Mouse (Mus musculus) stomach, embryonic 14.5 days (tissue): ENCODE data around the gene Mycn. TPM values are rescaled to one million over a fixed set of nuclear protein-coding genes. Genes with fewer than 3 reads are reported as not detected.
A peak's percentile ranks its signal among the peaks of the same experiment; 100 is the strongest.

ENCODE experiments used
- ATAC-seq: fragments of 200-750 bp; cut with Nextera tagmentation; 2 replicates; pipeline ENCODE4 v1.8.0; 2017; ENCODE audit warnings: low read depth, moderate TSS enrichment; ENCODE audit not compliant: insufficient number of reproducible peaks, insufficient read depth, low FRiP score
- H3K27ac ChIP-seq: fragments of 300-500 bp; sonication (generic); 2 replicates; pipeline ENCODE4 v1.5.1; 2014; ENCODE audit warnings: mild to moderate bottlenecking, low read length, moderate library complexity, mixed read lengths
- H3K27me3 ChIP-seq: fragments of 300-500 bp; sonication (generic); 2 replicates; pipeline ENCODE4 v1.6.1; 2014; ENCODE audit warnings: low read length, control low read depth, mixed read lengths; ENCODE audit not compliant: control insufficient read depth, insufficient read depth
- H3K36me3 ChIP-seq: fragments of 300-500 bp; sonication (generic); 2 replicates; pipeline ENCODE4 v1.6.1; 2014; ENCODE audit warnings: mild to moderate bottlenecking, control low read depth, low read length, moderate library complexity, mixed read lengths; ENCODE audit not compliant: control insufficient read depth, insufficient read depth
- H3K4me1 ChIP-seq: fragments of 300-500 bp; sonication (generic); 2 replicates; pipeline ENCODE4 v1.6.1; 2014; ENCODE audit warnings: low read length, control low read depth, mixed read lengths; ENCODE audit not compliant: control insufficient read depth, insufficient read depth
- H3K4me2 ChIP-seq: fragments of 300-500 bp; sonication (generic); replicated peaks from 2 replicates; pipeline ENCODE4 v1.6.1; 2014; ENCODE audit warnings: low read depth, low read length, control low read depth
- H3K4me3 ChIP-seq: fragments of 300-500 bp; sonication (generic); 2 replicates; pipeline ENCODE4 v1.5.1; 2014; ENCODE audit warnings: low read depth, low read length, control low read depth
- H3K9ac ChIP-seq: fragments of 300-500 bp; sonication (generic); replicated peaks from 2 replicates; pipeline ENCODE4 v1.6.1; 2014; ENCODE audit warnings: low read depth, mild to moderate bottlenecking, control low read depth, low read length, moderate library complexity, mixed read lengths
- H3K9me3 ChIP-seq: fragments of 300-500 bp; sonication (generic); 2 replicates; pipeline ENCODE4 v1.6.1; 2016; ENCODE audit warnings: low read depth, low read length, control low read depth; ENCODE audit not compliant: control insufficient read depth
- WGBS: fragments of 180-500 bp; shearing (Covaris S2); extraction: QIAGEN DNeasy Blood & Tissue Kit; methylation state at CpG from one replicate; pipeline ENCODE4 v1.1.7; 2014; 5-methylcytosine and 5-hydroxymethylcytosine counted together
- polyA plus RNA-seq: library from polyadenylated mRNA; unstranded; fragments of >200 nt; fragmentation: Nextera tagmentation; extraction: Ambion mirVana; gene quantifications from 2 replicates; pipeline ENCODE4 v1.2.1, GENCODE M21; 2014

Gene Mycn
- polyA plus RNA-seq, 1 experiment from 2014 or later: 47.6 TPM

DNA sequence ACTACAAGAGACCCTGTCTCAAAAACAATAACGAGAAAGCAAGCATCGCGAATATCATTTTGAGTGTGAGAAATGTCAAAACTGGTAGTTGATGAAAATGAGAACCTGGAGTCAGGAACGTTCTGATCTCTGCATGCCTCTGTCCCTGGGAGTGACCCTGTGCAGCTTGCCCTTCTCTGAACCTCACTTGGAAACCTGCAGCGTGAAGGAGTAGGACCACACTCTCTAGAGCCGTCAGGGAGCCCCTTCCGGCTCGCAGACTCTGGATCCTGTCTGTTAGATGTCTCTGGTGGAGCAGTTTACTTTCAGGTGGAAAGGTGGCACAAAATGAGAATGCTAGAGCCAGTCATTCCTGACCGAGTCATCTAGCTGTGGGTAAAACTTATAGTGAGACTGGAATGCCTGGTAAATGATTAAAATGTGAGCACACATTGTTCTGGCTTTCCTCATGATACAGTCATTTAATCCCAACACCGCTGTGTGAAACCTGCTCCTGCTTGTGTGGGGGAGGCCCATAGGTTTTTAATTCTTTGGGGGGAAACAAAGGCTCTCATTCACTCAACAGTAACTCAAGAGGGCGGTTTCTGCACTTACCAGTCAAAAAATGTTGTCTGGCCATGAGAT, 31.2 kb downstream of the Mycn start:
- no peaks in the 10 kb centered on the region for H3K27me3 ChIP-seq
- no peaks in the 10 kb centered on the region for H3K9me3 ChIP-seq
- H3K36me3 ChIP-seq: no peaks in the 10 kb centered on the region
- peak; percentile 53; the same call in 1 of the 2 replicates for ATAC-seq
- no peak overlapping the region for H3K4me3 ChIP-seq
- 0 out of 2 replicates have a peak, but pooled peaks cover 6% of the 10 kb centered on the region for H3K4me1 ChIP-seq
- WGBS: 67% methylated on average over 11 of the region's 11 CpGs
- H3K4me2 ChIP-seq: no peak overlapping the region
- H3K27ac ChIP-seq: peak overlapping the region; percentile 30; the same call in 1 of the 2 replicates
- H3K9ac ChIP-seq: no peak overlapping the region

DNA sequence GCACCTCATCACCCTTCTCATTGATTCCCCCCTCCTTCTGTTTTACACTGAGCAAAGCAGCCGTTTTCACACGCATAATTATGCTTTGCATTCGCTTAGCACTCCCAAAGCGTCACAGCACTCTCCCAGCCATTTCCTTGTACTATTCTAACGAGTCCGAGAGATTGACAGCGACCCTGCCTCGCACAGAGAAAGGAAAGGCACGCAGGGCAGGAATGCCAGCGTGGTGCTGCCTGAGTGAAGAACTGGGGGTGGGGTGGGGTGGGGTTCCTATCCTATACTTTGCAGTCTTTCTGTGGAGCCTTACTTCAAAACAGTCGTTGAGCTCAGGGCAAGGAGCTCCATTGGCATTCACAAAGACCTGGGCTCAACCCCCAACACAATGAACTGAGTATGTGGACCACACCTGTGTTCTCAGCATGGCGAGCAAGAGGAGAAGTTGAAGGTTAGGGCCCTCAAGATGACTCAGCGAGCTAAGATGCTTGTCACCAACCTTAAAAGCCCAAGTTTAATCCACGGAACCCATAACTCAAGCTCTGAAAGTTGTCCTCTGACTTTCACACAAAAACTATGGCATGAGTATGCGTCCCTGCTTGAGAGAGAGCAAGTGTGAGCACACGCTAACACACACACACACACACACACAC, 32.0 kb downstream of the Mycn start:
- 54% methylated on average over 16 of the region's 16 CpGs for WGBS
- H3K4me2 ChIP-seq: no peak overlapping the region
- H3K27ac ChIP-seq: no peak overlapping the region

DNA sequence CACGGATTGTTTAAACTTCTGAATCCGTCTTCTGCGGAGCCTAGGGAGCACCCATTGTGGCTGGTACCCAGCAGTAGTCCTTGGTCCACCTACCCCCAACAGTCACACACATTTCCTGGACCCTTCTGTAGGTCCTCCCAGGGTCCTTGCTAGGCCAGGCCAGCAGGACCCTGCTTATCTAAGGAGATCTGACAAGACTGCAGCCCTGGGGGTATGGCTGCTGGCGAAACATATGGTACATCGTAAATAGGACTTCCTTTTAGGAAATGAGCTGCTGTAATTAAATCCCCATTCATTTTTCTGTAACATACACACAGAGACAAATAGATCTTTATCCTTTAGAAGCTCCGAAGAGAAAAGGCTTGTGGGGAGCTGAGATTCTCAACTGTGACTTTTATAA, 34.9 kb downstream of the Mycn start:
- Histone ChIP-seq H3K36me3 (no peaks in the 10 kb centered on the region), H3K9me3 (no peaks in the 10 kb centered on the region), H3K27me3 (no peaks in the 10 kb centered on the region), H3K9ac (no peak overlapping the region), H3K4me3 (no peak overlapping the region), H3K4me1 (peaks cover 21% of the 10 kb centered on the region), H3K27ac (no peak overlapping the region), H3K4me2 (no peak overlapping the region)
- 25% methylated on average over 6 of the region's 6 CpGs for WGBS
- no peak for ATAC-seq

More for the DNA sequence above, 32.0 kb downstream of the Mycn start:
- Histone ChIP-seq H3K4me1 (peaks cover 13% of the 10 kb centered on the region), H3K4me3 (no peak overlapping the region), H3K27me3 (no peaks in the 10 kb centered on the region), H3K9me3 (no peaks in the 10 kb centered on the region), H3K36me3 (no peaks in the 10 kb centered on the region), H3K9ac (no peak overlapping the region)
- no peak for ATAC-seq

DNA sequence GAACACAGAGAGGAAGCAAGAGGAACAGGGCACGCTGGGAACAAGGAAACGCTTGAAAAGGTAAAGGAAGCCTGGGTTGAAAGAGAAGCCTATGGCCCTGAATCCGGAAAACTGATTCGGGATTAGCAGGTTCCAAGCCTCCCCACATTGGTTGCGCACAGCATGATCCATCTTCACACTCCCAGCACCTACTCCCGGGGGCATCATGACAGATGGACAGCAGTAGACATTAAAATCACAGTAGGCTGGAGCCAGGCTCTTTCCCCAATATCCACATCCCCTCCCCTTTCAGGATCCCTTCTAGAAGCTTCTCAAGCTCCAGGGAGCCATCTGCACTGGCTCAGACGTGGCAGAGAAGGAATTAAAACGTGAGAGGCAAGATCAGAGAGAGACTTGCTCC, 35.4 kb downstream of the Mycn start:
- H3K27ac ChIP-seq: no peak overlapping the region
- WGBS: 51% methylated on average over 8 of the region's 8 CpGs
- H3K4me3 ChIP-seq: no peak overlapping the region
- H3K9ac ChIP-seq: no peak overlapping the region
- no peaks in the 10 kb centered on the region for H3K27me3 ChIP-seq
- H3K4me1 ChIP-seq: peaks cover 21% of the 10 kb centered on the region
- no peak for ATAC-seq
- H3K36me3 ChIP-seq: no peaks in the 10 kb centered on the region
- H3K9me3 ChIP-seq: no peaks in the 10 kb centered on the region
- no peak overlapping the region for H3K4me2 ChIP-seq

DNA sequence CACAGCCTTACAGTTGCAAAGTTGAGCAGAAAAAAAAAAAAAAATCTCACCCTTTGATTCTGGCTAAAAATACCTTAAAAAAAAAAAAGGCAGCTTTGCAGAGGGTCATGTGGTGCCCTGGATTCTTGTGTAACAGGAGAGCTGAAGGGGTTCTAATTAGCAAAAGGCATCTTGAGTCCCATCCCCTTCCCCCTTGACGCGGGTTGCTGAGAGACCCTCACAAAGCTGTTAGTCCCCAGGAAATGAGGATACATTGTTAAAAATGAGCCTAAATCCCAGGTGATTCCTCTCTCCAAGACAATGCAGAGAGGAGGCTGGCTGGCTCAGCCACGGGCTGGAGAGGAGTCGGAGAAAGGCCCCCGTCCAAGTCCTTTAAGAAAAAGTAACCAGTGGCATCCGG, 36.6 kb downstream of the Mycn start:
- ATAC-seq: no peak
- 57% methylated on average over 6 of the region's 6 CpGs for WGBS
- Histone ChIP-seq H3K27me3 (no peaks in the 10 kb centered on the region), H3K4me1 (peaks cover 21% of the 10 kb centered on the region), H3K9ac (no peak overlapping the region), H3K4me2 (peak overlapping the region; percentile 39), H3K36me3 (no peaks in the 10 kb centered on the region), H3K4me3 (no peak overlapping the region), H3K9me3 (no peaks in the 10 kb centered on the region), H3K27ac (no peak overlapping the region)

DNA sequence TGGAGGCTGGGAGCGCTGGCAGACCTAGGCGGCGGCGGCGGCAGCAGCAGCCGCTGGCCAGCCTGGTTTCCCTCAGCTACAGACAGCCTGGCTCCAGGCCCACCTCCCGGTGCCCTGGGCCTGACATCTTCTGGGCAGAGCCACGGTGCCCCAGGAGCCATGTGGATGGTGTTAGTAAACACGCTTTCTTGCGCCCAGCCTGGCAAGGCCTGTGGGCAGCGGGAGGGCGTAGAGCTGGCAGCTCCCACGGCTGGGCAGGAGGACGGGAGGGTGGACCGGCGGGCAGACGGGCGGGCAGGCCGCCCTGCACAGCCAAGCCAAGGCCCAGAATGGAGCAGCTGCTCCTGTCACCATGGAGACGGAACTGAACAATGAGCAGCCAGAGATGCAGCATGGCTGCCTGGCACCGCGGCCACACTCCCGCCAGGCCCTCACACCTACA, 37.2 kb downstream of the Mycn start:
- H3K4me2 ChIP-seq: peak overlapping the region; percentile 39
- H3K9ac ChIP-seq: no peak overlapping the region
- H3K9me3 ChIP-seq: no peaks in the 10 kb centered on the region
- H3K4me1 ChIP-seq: peaks cover 21% of the 10 kb centered on the region
- H3K27me3 ChIP-seq: no peaks in the 10 kb centered on the region
- H3K27ac ChIP-seq: peak overlapping the region; percentile 1; the same call in 1 of the 2 replicates
- 13% methylated on average over 23 of the region's 23 CpGs for WGBS
- peak; percentile 84 for ATAC-seq
- 0 out of 2 replicates have a peak overlapping the region, but pooled peaks have one; percentile 5 for H3K4me3 ChIP-seq
- no peaks in the 10 kb centered on the region for H3K36me3 ChIP-seq

DNA sequence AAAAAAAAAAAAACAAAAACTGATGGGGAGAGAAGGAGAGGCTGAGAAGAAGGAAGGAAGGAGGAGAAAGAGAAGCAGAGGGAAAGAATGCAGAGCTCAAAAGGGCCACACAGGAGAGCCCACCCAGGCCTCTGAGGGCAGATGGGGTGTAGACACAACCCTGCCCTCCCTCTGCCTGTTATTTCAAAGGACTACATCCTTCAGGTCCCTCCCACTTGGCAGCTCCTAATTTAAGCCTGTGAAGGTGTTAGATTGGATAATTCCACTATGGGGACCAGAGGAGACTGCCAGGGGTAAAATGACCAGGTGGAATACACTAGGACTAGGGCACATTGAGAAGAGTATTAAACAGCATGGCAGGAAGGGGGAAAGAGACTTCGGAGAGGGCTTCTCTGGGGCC, 37.6 kb downstream of the Mycn start:
- no peaks in the 10 kb centered on the region for H3K27me3 ChIP-seq
- no peak overlapping the region for H3K9ac ChIP-seq
- no peaks in the 10 kb centered on the region for H3K36me3 ChIP-seq
- H3K9me3 ChIP-seq: no peaks in the 10 kb centered on the region
- no peak overlapping the region for H3K4me3 ChIP-seq
- 43% methylated on average over 1 of the region's 1 CpGs for WGBS
- H3K4me1 ChIP-seq: peaks cover 21% of the 10 kb centered on the region
- ATAC-seq: no peak
- peak overlapping the region; percentile 39 for H3K4me2 ChIP-seq
- peak overlapping the region; percentile 1; the same call in 1 of the 2 replicates for H3K27ac ChIP-seq

DNA sequence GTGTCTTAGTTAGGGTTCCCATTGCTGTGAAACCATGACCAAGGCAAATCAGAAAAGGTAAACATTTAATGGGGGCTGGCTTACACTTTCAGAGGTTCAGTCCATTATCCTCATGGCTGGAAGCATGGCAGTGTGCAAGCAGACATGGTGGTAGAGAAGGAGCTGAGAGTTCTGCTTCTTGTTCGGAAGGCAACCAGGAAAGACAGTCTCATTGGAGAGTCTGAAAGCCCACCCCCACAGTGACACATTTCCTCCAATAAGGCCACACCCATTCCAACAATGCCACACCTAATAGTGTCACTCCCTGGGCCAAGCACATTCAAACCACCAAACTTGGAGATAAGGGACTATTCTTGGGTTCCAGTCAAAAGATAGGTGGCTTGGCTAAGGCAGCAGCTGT, 39.3 kb downstream of the Mycn start:
- no peaks in the 10 kb centered on the region for H3K27me3 ChIP-seq
- no peaks in the 10 kb centered on the region for H3K36me3 ChIP-seq
- ATAC-seq: no peak
- no peak overlapping the region for H3K27ac ChIP-seq
- peaks cover 24% of the 10 kb centered on the region for H3K4me1 ChIP-seq
- no peak overlapping the region for H3K4me2 ChIP-seq
- 86% methylated on average over 1 of the region's 1 CpGs for WGBS
- no peak overlapping the region for H3K4me3 ChIP-seq
- H3K9me3 ChIP-seq: no peaks in the 10 kb centered on the region
- H3K9ac ChIP-seq: no peak overlapping the region
